Mouse (Mus musculus) megakaryocyte progenitor cell, adult 5-6 weeks (primary cell): ENCODE data around the gene Sh2d5. TPM values are rescaled to one million over a fixed set of nuclear protein-coding genes. Genes with fewer than 3 reads are reported as not detected.

Experiments used
- total RNA-seq, 2 experiments: library from RNA; stranded (forward) in 1 of 2; stranded (reverse) in 1 of 2; fragments of 157-497, 149-512 nt in 1 of 2; fragments of 200-1000 nt in 1 of 2; gene quantifications; 2 replicates each; pipeline versions ENCODE4 v1.2.3 to v1.2.4; 2015 to 2017

The Sh2d5 gene
- total RNA-seq, 2 experiments from 2014 or later: 19.4 to 20.9 TPM

Other genes starting within 250 kb of the Sh2d5 start
- gene Hp1bp3, start 34.1 kb upstream of the Sh2d5 start, total RNA-seq (2015): 147 and 172 TPM in 2 replicates
- 214 and 274 TPM in 2 replicates for gene Hp1bp3, start 34.1 kb upstream of the Sh2d5 start, total RNA-seq (2017)
- 4.0 and 4.8 TPM in 2 replicates for gene Kif17, start within 50 bp of the Sh2d5 start, total RNA-seq (2015)
- gene Kif17, start within 50 bp of the Sh2d5 start, total RNA-seq (2017): 4.6 and 5.1 TPM in 2 replicates
- gene Ddost, start 54.3 kb downstream of the Sh2d5 start, total RNA-seq (2015): 303 and 328 TPM in 2 replicates
- gene Ddost, start 54.3 kb downstream of the Sh2d5 start, total RNA-seq (2017): 225 and 240 TPM in 2 replicates
- gene Pink1, start 75.9 kb downstream of the Sh2d5 start, total RNA-seq (2015): 20.1 and 20.4 TPM in 2 replicates
- gene Pink1, start 75.9 kb downstream of the Sh2d5 start, total RNA-seq (2017): 24.7 and 29.6 TPM in 2 replicates
- 0.39 TPM in 1 of 2 replicates, not detected in the other for gene Cda, start 117.6 kb downstream of the Sh2d5 start, total RNA-seq (2015)
- not detected in 2 replicates for gene Cda, start 117.6 kb downstream of the Sh2d5 start, total RNA-seq (2017)
- gene Fam43b, start 146.1 kb downstream of the Sh2d5 start, total RNA-seq (2015): not detected in 2 replicates
- gene Fam43b, start 146.1 kb downstream of the Sh2d5 start, total RNA-seq (2017): not detected in 2 replicates
- 4.5 and 6.1 TPM in 2 replicates for gene Mul1, start 184.3 kb downstream of the Sh2d5 start, total RNA-seq (2015)
- gene Mul1, start 184.3 kb downstream of the Sh2d5 start, total RNA-seq (2017): 4.7 and 6.4 TPM in 2 replicates
- 0.02 TPM in 1 of 2 replicates, not detected in the other for gene Camk2n1, start 203.9 kb downstream of the Sh2d5 start, total RNA-seq (2015)
- gene Camk2n1, start 203.9 kb downstream of the Sh2d5 start, total RNA-seq (2017): 0.03 TPM in 1 of 2 replicates, not detected in the other